Mouse (Mus musculus) CH12.LX (cell line): Measurements from ENCODE around the gene Clcc1. TPM values are rescaled to one million over a fixed set of nuclear protein-coding genes. Genes with fewer than 3 reads are reported as not detected.

ENCODE experiments used
- DNase-seq: peaks from one replicate; pipeline ENCODE4 v3.0.0-alpha.2; 2013; ENCODE audit errors: extremely low read depth
- H3K27ac ChIP-seq: 2 replicates; pipeline ENCODE4 v1.5.1; 2012; ENCODE audit warnings: low read depth, mild to moderate bottlenecking, control low read depth, moderate library complexity; ENCODE audit not compliant: insufficient read depth
- H3K27me3 ChIP-seq: replicated peaks from 2 replicates; pipeline ENCODE3; 2012; ENCODE audit warnings: inconsistent platforms
- H3K36me3 ChIP-seq, 2 experiments: replicated peaks in 1 of 2; 2 replicates each; pipeline versions ENCODE3 to v1.6.1; 2012; ENCODE audit warnings: inconsistent platforms in 1 of 2, low read length in 1 of 2, mild to moderate bottlenecking in 1 of 2, mixed read lengths in 1 of 2, moderate library complexity in 1 of 2; ENCODE audit not compliant: control insufficient read depth in 1 of 2, insufficient read depth in 1 of 2
- H3K4me1 ChIP-seq, 2 experiments: 2 replicates each; pipeline ENCODE4 v1.6.1; 2012; ENCODE audit warnings: inconsistent platforms in 1 of 2, moderate library complexity in 1 of 2; ENCODE audit not compliant: insufficient read depth in 2 of 2, control insufficient read depth in 1 of 2
- H3K4me2 ChIP-seq: 2 replicates; pipeline ENCODE4 v1.6.1; 2012; ENCODE audit warnings: low read depth, mild to moderate bottlenecking, control low read depth; ENCODE audit not compliant: poor library complexity, insufficient read depth, severe bottlenecking
- H3K4me3 ChIP-seq, 3 experiments: fragments of 150-350 bp in 1 of 3; sonication (generic) in 1 of 3; replicated peaks in 1 of 3; 2 replicates each; pipeline versions ENCODE3 to v1.5.1; 2011 to 2012; ENCODE audit warnings: low read depth in 2 of 3, low read length in 2 of 3, mild to moderate bottlenecking in 2 of 3, moderate library complexity in 2 of 3, control low read depth in 1 of 3, improper control_type of control experiment in 1 of 3, inconsistent platforms in 1 of 3, mixed read lengths in 1 of 3; ENCODE audit not compliant: poor library complexity in 1 of 3
- H3K79me2 ChIP-seq: replicated peaks from 2 replicates; pipeline ENCODE4 v1.6.1; 2012; ENCODE audit warnings: mild to moderate bottlenecking, moderate library complexity; ENCODE audit not compliant: control insufficient read depth, poor library complexity, insufficient read depth, severe bottlenecking; ENCODE audit errors: extremely low read depth
- H3K9ac ChIP-seq: 2 replicates; pipeline ENCODE4 v1.6.1; 2012; ENCODE audit warnings: low read depth, mild to moderate bottlenecking, control low read depth, moderate library complexity; ENCODE audit not compliant: insufficient read depth
- H3K9me3 ChIP-seq: replicated peaks from 2 replicates; pipeline ENCODE3; 2012; ENCODE audit warnings: low read length, inconsistent platforms, mixed read lengths
- BHLHE40 ChIP-seq: IDR thresholded peaks from 2 replicates; pipeline ENCODE4 v1.6.1; 2011; ENCODE audit warnings: mild to moderate bottlenecking, low read depth, low read length, improper control_type of control experiment
- CHD1 ChIP-seq: IDR thresholded peaks from 2 replicates; pipeline ENCODE4 v1.6.1; 2012; ENCODE audit warnings: low read depth, low read length, improper control_type of control experiment, inconsistent platforms
- CHD2 ChIP-seq: IDR thresholded peaks from 2 replicates; pipeline ENCODE4 v1.6.1; 2011; ENCODE audit warnings: low read length, improper control_type of control experiment
- CTCF ChIP-seq, 2 experiments: IDR thresholded peaks in 1 of 2; conservative IDR thresholded peaks in 1 of 2; 2 replicates each; pipeline ENCODE4 v1.5.1; 2011 to 2012; ENCODE audit warnings: low read depth in 2 of 2, low read length in 2 of 2, improper control_type of control experiment in 1 of 2, inconsistent platforms in 1 of 2, mild to moderate bottlenecking in 1 of 2, moderate library complexity in 1 of 2
- GABPA ChIP-seq: IDR thresholded peaks from 2 replicates; pipeline ENCODE4 v1.6.1; 2012; ENCODE audit warnings: low read depth, low read length, improper control_type of control experiment, inconsistent platforms; ENCODE audit not compliant: insufficient replicate concordance
- HCFC1 ChIP-seq: IDR thresholded peaks from 2 replicates; pipeline ENCODE4 v1.6.1; 2012; ENCODE audit warnings: low read depth, mild to moderate bottlenecking, inconsistent platforms, low read length, improper control_type of control experiment
- IRF4 ChIP-seq: IDR thresholded peaks from 2 replicates; pipeline ENCODE4 v1.6.1; 2014; ENCODE audit warnings: low read depth, mild to moderate bottlenecking, inconsistent platforms, low read length, improper control_type of control experiment
- JUN ChIP-seq: IDR thresholded peaks from 2 replicates; pipeline ENCODE4 v1.6.1; 2011; ENCODE audit warnings: low read depth, mild to moderate bottlenecking, low read length, improper control_type of control experiment, moderate library complexity; ENCODE audit not compliant: insufficient read depth
- JUND ChIP-seq: conservative IDR thresholded peaks from 2 replicates; pipeline ENCODE4 v1.6.1; 2011; ENCODE audit warnings: low read depth, low read length, improper control_type of control experiment
- KAT2A ChIP-seq: IDR thresholded peaks from 2 replicates; pipeline ENCODE4 v1.6.1; 2012; ENCODE audit warnings: low read length, improper control_type of control experiment, inconsistent platforms; ENCODE audit not compliant: insufficient replicate concordance
- MAFK ChIP-seq: IDR thresholded peaks from 2 replicates; pipeline ENCODE4 v1.6.1; 2011; ENCODE audit warnings: low read length, improper control_type of control experiment; ENCODE audit not compliant: insufficient replicate concordance
- MAX ChIP-seq: IDR thresholded peaks from 2 replicates; pipeline ENCODE4 v1.6.1; 2011; ENCODE audit warnings: low read length, improper control_type of control experiment
- MAZ ChIP-seq: IDR thresholded peaks from 2 replicates; pipeline ENCODE4 v1.6.1; 2012; ENCODE audit warnings: low read depth, mild to moderate bottlenecking, inconsistent platforms, low read length, improper control_type of control experiment, moderate library complexity
- MEF2A ChIP-seq: IDR thresholded peaks from 2 replicates; pipeline ENCODE4 v1.6.1; 2014; ENCODE audit warnings: low read depth, mild to moderate bottlenecking, inconsistent platforms, low read length, improper control_type of control experiment, borderline replicate concordance
- NRF1 ChIP-seq: IDR thresholded peaks from 2 replicates; pipeline ENCODE4 v1.6.1; 2014; ENCODE audit warnings: low read depth, mild to moderate bottlenecking, inconsistent platforms, low read length, improper control_type of control experiment, moderate library complexity
- POLR2A ChIP-seq: IDR thresholded peaks from 2 replicates; pipeline ENCODE4 v1.6.1; 2011; ENCODE audit warnings: low read depth, mild to moderate bottlenecking, improper control_type of control experiment, low read length
- POLR2AphosphoS2 ChIP-seq: IDR thresholded peaks from 2 replicates; pipeline ENCODE4 v1.6.1; 2011; ENCODE audit warnings: low read depth, low read length, improper control_type of control experiment
- SIN3A ChIP-seq: IDR thresholded peaks from 2 replicates; pipeline ENCODE4 v1.6.1; 2012; ENCODE audit warnings: low read length, improper control_type of control experiment, inconsistent platforms
- TBP ChIP-seq: conservative IDR thresholded peaks from 2 replicates; pipeline ENCODE4 v1.6.1; 2011; ENCODE audit warnings: low read depth, low read length, improper control_type of control experiment
- UBTF ChIP-seq: IDR thresholded peaks from 2 replicates; pipeline ENCODE4 v1.6.1; 2012; ENCODE audit warnings: low read depth, mild to moderate bottlenecking, inconsistent platforms, low read length, improper control_type of control experiment, moderate library complexity
- USF1 ChIP-seq: IDR thresholded peaks from 2 replicates; pipeline ENCODE4 v1.6.1; 2014; ENCODE audit warnings: low read depth, mild to moderate bottlenecking, inconsistent platforms, low read length, improper control_type of control experiment
- USF2 ChIP-seq: conservative IDR thresholded peaks from 2 replicates; pipeline ENCODE4 v1.6.1; 2011; ENCODE audit warnings: low read depth, low read length, improper control_type of control experiment
- ZC3H11A ChIP-seq: IDR thresholded peaks from 2 replicates; pipeline ENCODE4 v1.6.1; 2012; ENCODE audit warnings: low read depth, mild to moderate bottlenecking, inconsistent platforms, low read length, improper control_type of control experiment
- ZKSCAN1 ChIP-seq: IDR thresholded peaks from 2 replicates; pipeline ENCODE4 v1.6.1; 2012; ENCODE audit warnings: low read depth, inconsistent platforms, low read length, improper control_type of control experiment, borderline replicate concordance
- ZNF384 ChIP-seq: IDR thresholded peaks from 2 replicates; pipeline ENCODE4 v1.6.1; 2012; ENCODE audit warnings: low read depth, low read length, improper control_type of control experiment, inconsistent platforms
- dilution Hi-C: fragments of 300-500 bp; cut with MboI; formaldehyde crosslinking; loops from 2 replicates; pipeline ENCODE4 v1.14.3; 2020; ENCODE audit warnings: low sequenced_read_pairs; ENCODE audit not compliant: extremely low pct_unique_long_range_greater_than_20kb, extremely low pct_ligation_motif_present
- in situ Hi-C: fragments of 300-500 bp; cut with MboI; formaldehyde crosslinking; loops from 3 replicates; pipeline ENCODE4 v1.14.3; 2019; ENCODE audit warnings: low sequenced_read_pairs, low pct_ligation_motif_present, low pct_unique_long_range_greater_than_20kb, mixed read lengths
- polyA plus RNA-seq: library from polyadenylated mRNA; unstranded; fragments of >175 nt; gene quantifications from 2 replicates; pipeline ENCODE4 v1.2.1, GENCODE M21; 2012; ENCODE audit warnings: low read depth; ENCODE audit not compliant: insufficient read length
- total RNA-seq, 2 experiments: library from RNA; depleted of rRNA; stranded (reverse); fragments of 300-350 nt in 1 of 2; fragments of >200 nt in 1 of 2; gene quantifications; 2 replicates each; pipeline ENCODE4 v1.2.3; 2012 to 2014

Gene Clcc1
- total and polyA plus RNA-seq, 3 experiments: 31.6 to 51.4 (median 36.3) TPM

- in situ Hi-C loops: no loop called here
- no peaks in the 10 kb centered on the region for H3K27me3 ChIP-seq
- dilution Hi-C loops: no loop called here
Measured at GRCm38 (mm10) chr3:108689015-108689441, 35.3 kb downstream of the Clcc1 start.

DNA sequence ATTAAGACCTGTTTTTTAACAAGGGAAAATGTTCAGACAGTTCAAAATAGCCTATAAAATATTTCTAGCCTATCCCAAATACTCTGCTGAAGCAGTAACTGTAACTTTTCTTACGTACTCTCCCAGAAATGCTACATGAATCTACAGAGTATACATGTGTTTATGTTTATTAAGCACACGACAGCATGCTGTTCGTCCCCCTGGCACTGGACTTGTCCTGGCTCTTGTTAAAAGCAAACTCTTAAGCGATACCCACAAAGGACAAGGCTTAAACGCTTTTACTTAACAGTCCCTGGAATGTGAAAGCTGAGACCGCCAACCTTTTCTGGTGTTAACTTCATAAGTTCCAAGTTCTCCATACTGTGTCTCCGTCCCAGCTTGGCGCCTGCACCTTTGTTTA, 35.7 kb downstream of the Clcc1 start:
- peaks cover 5% of the 10 kb centered on the region for H3K9me3 ChIP-seq
- TF ChIP-seq HCFC1 (no peak), ZKSCAN1 (no peak), ZNF384 (no peak), CHD2 (no peak), POLR2AphosphoS2 (no peak), CTCF (conservative IDR thresholded peaks at IDR 0.05 in 1 of 2, IDR thresholded peaks at IDR 0.05 in 1 of 2; ENCODE audit: low read depth in 2 of 2, low read length in 2 of 2) (no peak), BHLHE40 (no peak), ZC3H11A (no peak), IRF4 (no peak), MAZ (no peak), MAX (no peak), GABPA (no peak), KAT2A (no peak), POLR2A (no peak), TBP (no peak), JUN (no peak), MAFK (no peak), JUND (no peak)
- TF ChIP-seq, all 38 proteins: peak for 0
- Histone ChIP-seq H3K4me3 (no peak overlapping the region), H3K27ac (no peak overlapping the region), H3K36me3 (peaks cover 8 to 32% of the 10 kb centered on the region in 2 experiments), H3K4me2 (no peak overlapping the region), H3K27me3 (no peaks in the 10 kb centered on the region), H3K9ac (no peak overlapping the region), H3K79me2 (no peaks in the 10 kb centered on the region), H3K4me1 (peaks cover 3 to 9% of the 10 kb centered on the region in 2 experiments; a peak in 2 of 4 replicates)
- dilution Hi-C loops: no loop called here
- DNase-seq: no peak
- in situ Hi-C loops: no loop called here

More at GRCm38 (mm10) chr3:108689015-108689441, 35.3 kb downstream of the Clcc1 start:
- Histone ChIP-seq H3K9me3 (peaks cover 2% of the 10 kb centered on the region), H3K79me2 (no peaks in the 10 kb centered on the region), H3K4me1 (peaks cover 4 to 13% of the 10 kb centered on the region in 2 experiments), H3K4me2 (no peak overlapping the region), H3K9ac (no peak overlapping the region)
- TF ChIP-seq SIN3A (no peak), UBTF (no peak), MAX (no peak), CHD1 (no peak), ZC3H11A (no peak), MAFK (no peak), NRF1 (no peak), HCFC1 (no peak), MEF2A (no peak), GABPA (no peak), USF1 (no peak), USF2 (no peak), JUN (no peak)
- TF ChIP-seq, all 38 proteins: peak for 0
- H3K36me3 ChIP-seq: peaks cover 5 to 31% of the 10 kb centered on the region in 2 experiments
- no peak overlapping the region for H3K27ac ChIP-seq
- no peak overlapping the region for H3K4me3 ChIP-seq
- no peak for DNase-seq
